Comparison of ENCODE assay signal across 21 mouse cellular contexts in the genomic region with DNA sequence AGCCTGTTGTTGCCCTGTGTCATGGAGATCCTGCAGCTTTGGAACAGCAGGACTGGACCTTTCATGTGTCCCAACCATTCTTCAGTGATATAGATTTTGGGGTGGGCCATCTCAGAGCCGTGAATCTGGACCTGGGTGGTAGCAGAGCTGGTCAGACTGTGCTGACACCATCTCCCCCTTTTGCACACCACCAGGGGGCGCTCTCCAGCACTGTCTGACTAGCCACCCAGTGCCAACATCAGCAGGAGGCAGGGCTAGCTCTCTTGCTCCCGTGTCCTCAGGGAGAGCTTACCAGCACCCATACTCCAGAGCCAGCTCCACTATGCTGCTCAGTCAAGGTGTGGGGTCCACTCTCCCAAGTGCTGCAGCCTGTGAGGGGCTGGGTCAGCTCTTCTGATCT.
DNase-seq lines count a peak whose midpoint lies in the region; ATAC-seq and TF ChIP-seq lines count a peak whose summit lies in the region.
"Had no signal": no experiment of that assay in that cellular context is flagged by ENCODE, and none has a peak within 500 bp of the region (broad histone marks: within the 10 kb centered on the region; RNA-seq: fewer than 3 reads in every experiment).

No protein-coding gene starts in this region.

- WGBS in kidney, postnatal 0 days: 84% methylated on average over 3 of the region's 3 CpGs
- 70% methylated on average over 3 of the region's 3 CpGs for WGBS in lung, postnatal 0 days
- WGBS in bone marrow, adult 2 months: 58% methylated on average over 3 of the region's 3 CpGs

- no peaks in the 10 kb centered on the region for H3K36me3 ChIP-seq in kidney, postnatal 0 days (ENCODE audit: insufficient read depth, low read length)
- H3K36me3 ChIP-seq in lung, postnatal 0 days (ENCODE audit: insufficient read depth, low read length): no peaks in the 10 kb centered on the region
- H3K36me3 ChIP-seq: embryonic facial prominence, embryonic 15.5 days; forebrain, embryonic 10.5 days; liver, embryonic 13.5 days; stomach, embryonic 15.5 days had no signal

- TF ChIP-seq POLR2A in bone marrow, adult 2 months (IDR thresholded peaks at IDR 0.05; ENCODE audit: borderline replicate concordance, control insufficient read depth, low read depth, low read length): no peak

- H3K4me1 ChIP-seq in kidney, postnatal 0 days (replicated peaks; ENCODE audit: insufficient read depth, low read length): no peaks in the 10 kb centered on the region
- no peaks in the 10 kb centered on the region for H3K4me1 ChIP-seq in lung, postnatal 0 days (ENCODE audit: insufficient read depth, low read depth, low read length)
- H3K4me1 ChIP-seq in bone marrow, adult 2 months (ENCODE audit: control insufficient read depth, insufficient read depth, low read length): no peaks in the 10 kb centered on the region
- H3K4me1 ChIP-seq: embryonic facial prominence, embryonic 15.5 days; forebrain, embryonic 10.5 days; liver, embryonic 13.5 days; stomach, embryonic 15.5 days had no signal

- no peak for ATAC-seq in CD4-positive, CD25-positive, alpha-beta regulatory T cell, adult 4 months
- ATAC-seq in kidney, postnatal 0 days (replicated peaks; ENCODE audit: low FRiP score, low read depth): no peak
- no peak for ATAC-seq in lung, postnatal 0 days
- no peak for ATAC-seq in activated CD4-positive, CD25-positive, alpha-beta regulatory T cell, adult 4 months

- no peaks in the 10 kb centered on the region for H3K9me3 ChIP-seq in kidney, postnatal 0 days (replicated peaks; ENCODE audit: low read length)
- no peaks in the 10 kb centered on the region for H3K9me3 ChIP-seq in lung, postnatal 0 days (ENCODE audit: low read length)
- H3K9me3 ChIP-seq: embryonic facial prominence, embryonic 15.5 days; forebrain, embryonic 10.5 days; liver, embryonic 13.5 days; stomach, embryonic 15.5 days had no signal

- H3K27me3 ChIP-seq in kidney, postnatal 0 days (ENCODE audit: insufficient read depth, low read length): no peaks in the 10 kb centered on the region
- H3K27me3 ChIP-seq in lung, postnatal 0 days (replicated peaks; ENCODE audit: insufficient read depth, low read length): no peaks in the 10 kb centered on the region
- H3K27me3 ChIP-seq: embryonic facial prominence, embryonic 15.5 days; liver, embryonic 13.5 days; stomach, embryonic 15.5 days had no signal

- no peak overlapping the region for H3K27ac ChIP-seq in kidney, postnatal 0 days
- H3K27ac ChIP-seq in lung, postnatal 0 days (ENCODE audit: low read length): no peak overlapping the region
- no peak overlapping the region for H3K27ac ChIP-seq in bone marrow, adult 2 months (ENCODE audit: control insufficient read depth, insufficient read depth, low read depth, low read length, poor library complexity)
- H3K27ac ChIP-seq: embryonic facial prominence, embryonic 15.5 days; forebrain, embryonic 10.5 days; liver, embryonic 13.5 days; macrophage; stomach, embryonic 15.5 days had no signal

- 0 out of 2 replicates have a peak, but pooled peaks have one; percentile 10 for TF ChIP-seq CTCF in kidney, postnatal 0 days (IDR thresholded peaks at IDR 0.05; ENCODE audit: low read depth)
- TF ChIP-seq CTCF in lung, postnatal 0 days (IDR thresholded peaks at IDR 0.05): peak; percentile 22; the same call in 1 of the 2 replicates
- TF ChIP-seq CTCF in bone marrow, adult 2 months (IDR thresholded peaks at IDR 0.05; ENCODE audit: control insufficient read depth, insufficient read depth, low read length): 0 out of 2 replicates have a peak, but pooled peaks have one; percentile 7

- no peak overlapping the region for H3K9ac ChIP-seq in kidney, postnatal 0 days (ENCODE audit: low read depth, low read length)
- H3K9ac ChIP-seq in lung, postnatal 0 days (replicated peaks; ENCODE audit: low read depth): no peak overlapping the region
- H3K9ac ChIP-seq: embryonic facial prominence, embryonic 15.5 days; liver, embryonic 13.5 days; stomach, embryonic 15.5 days had no signal

- H3K4me3 ChIP-seq in kidney, postnatal 0 days (replicated peaks; ENCODE audit: low read depth, low read length): no peak overlapping the region
- no peak overlapping the region for H3K4me3 ChIP-seq in lung, postnatal 0 days (ENCODE audit: low read depth, low read length)
- H3K4me3 ChIP-seq in bone marrow, adult 2 months (replicated peaks; ENCODE audit: control insufficient read depth, low read depth, low read length): no peak overlapping the region
- H3K4me3 ChIP-seq: embryonic facial prominence, embryonic 15.5 days; forebrain, embryonic 10.5 days; liver, embryonic 13.5 days; stomach, embryonic 15.5 days had no signal

- H3K4me2 ChIP-seq in kidney, postnatal 0 days (ENCODE audit: low read length): no peak overlapping the region
- H3K4me2 ChIP-seq in lung, postnatal 0 days (replicated peaks; ENCODE audit: low read depth, low read length): no peak overlapping the region
- H3K4me2 ChIP-seq: embryonic facial prominence, embryonic 15.5 days; heart, embryonic 11.5 days; liver, embryonic 13.5 days; stomach, embryonic 15.5 days had no signal

- DNase-seq in CD4-positive, CD25-positive, alpha-beta regulatory T cell, adult 2 months (ENCODE audit: low read depth, low spot score): peak; percentile 1
- DNase-seq in kidney, postnatal 0 days (ENCODE audit: low spot score): no peak
- no peak for DNase-seq in kidney, adult 18-20 months
- no peak for DNase-seq in lung, postnatal 0 days (ENCODE audit: low spot score)
- DNase-seq in lung, postnatal 25 days (ENCODE audit: low spot score): no peak
- DNase-seq: adrenal gland, postnatal 36 days; cerebellum, adult 9-10 months; heart, postnatal 14 days; kidney, adult 9 months; kidney, postnatal 4 days; liver, embryonic 13.5 days; midbrain, embryonic 14.5 days; thymus, postnatal 25 days had no signal

- no peak for TF ChIP-seq EP300 in lung, postnatal 0 days (IDR thresholded peaks at IDR 0.05)
